In the genomic region with DNA sequence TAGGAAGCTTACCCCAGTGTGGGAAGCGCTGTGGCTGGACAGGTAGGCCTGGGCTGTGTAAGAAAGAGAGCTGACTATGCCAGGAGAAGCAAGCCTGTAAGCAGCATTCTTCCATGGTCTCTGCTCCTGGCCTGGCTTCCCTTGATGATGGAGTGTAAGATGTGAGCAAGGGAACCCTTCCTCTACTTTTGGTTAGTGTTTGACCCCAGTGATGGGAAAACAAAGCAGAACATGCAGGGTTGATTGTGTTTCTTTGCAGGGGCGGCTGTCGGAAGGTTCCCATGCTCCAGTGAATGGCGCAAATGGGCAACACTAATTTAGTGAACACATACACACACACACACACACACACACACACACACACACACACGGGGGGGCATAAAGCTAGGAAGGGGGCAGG, we compare ENCODE assay signal across 33 mouse cellular contexts. TPM values are rescaled to one million over a fixed set of nuclear protein-coding genes. Genes with fewer than 3 reads are reported as not detected.
"Had no signal": no experiment of that assay in that cellular context is flagged by ENCODE, and none has a peak within 500 bp of the region (broad histone marks: within the 10 kb centered on the region; RNA-seq: fewer than 3 reads in every experiment).

No protein-coding gene starts in this region.

- H3K27me3 ChIP-seq: embryonic facial prominence, embryonic 12.5 days; embryonic facial prominence, embryonic 13.5 days; embryonic facial prominence, embryonic 15.5 days; forebrain, embryonic 12.5 days; forebrain, embryonic 13.5 days; forebrain, embryonic 15.5 days had no signal

- H3K4me2 ChIP-seq: embryonic facial prominence, embryonic 12.5 days; embryonic facial prominence, embryonic 13.5 days; embryonic facial prominence, embryonic 15.5 days; forebrain, embryonic 12.5 days; forebrain, embryonic 13.5 days; forebrain, embryonic 15.5 days had no signal

- H3K36me3 ChIP-seq: embryonic facial prominence, embryonic 10.5 days; embryonic facial prominence, embryonic 12.5 days; embryonic facial prominence, embryonic 13.5 days; embryonic facial prominence, embryonic 15.5 days; forebrain, embryonic 10.5 days; forebrain, embryonic 12.5 days; forebrain, embryonic 15.5 days had no signal

- ATAC-seq: forebrain, embryonic 13.5 days; forebrain, embryonic 14.5 days; forebrain, embryonic 15.5 days; forebrain, embryonic 16.5 days; forebrain, postnatal 0 days had no signal

- H3K9me3 ChIP-seq: embryonic facial prominence, embryonic 10.5 days; embryonic facial prominence, embryonic 12.5 days; embryonic facial prominence, embryonic 13.5 days; embryonic facial prominence, embryonic 15.5 days; forebrain, embryonic 10.5 days; forebrain, embryonic 12.5 days; forebrain, embryonic 13.5 days; forebrain, embryonic 15.5 days had no signal

- H3K4me1 ChIP-seq: embryonic facial prominence, embryonic 10.5 days; embryonic facial prominence, embryonic 12.5 days; embryonic facial prominence, embryonic 13.5 days; embryonic facial prominence, embryonic 15.5 days; forebrain, embryonic 12.5 days; forebrain, embryonic 13.5 days; forebrain, embryonic 15.5 days had no signal

- DNase-seq: cerebellum, adult 2 months; cerebellum, adult 8-10 months; cerebellum, adult 9-10 months; cerebellum, adult 9-11 months; cerebellum, postnatal 10 days; cerebellum, postnatal 14 days; cerebellum, postnatal 25 days; cerebellum, postnatal 36 days; embryo, embryonic 11 days; forebrain, postnatal 0 days; gastrocnemius, adult 2 months; gastrocnemius, postnatal 10 days; gastrocnemius, postnatal 14 days; gastrocnemius, postnatal 25 days; gastrocnemius, postnatal 36 days; heart, adult 18-20 months had no signal

- H3K4me3 ChIP-seq: embryonic facial prominence, embryonic 10.5 days; embryonic facial prominence, embryonic 12.5 days; embryonic facial prominence, embryonic 13.5 days; embryonic facial prominence, embryonic 15.5 days; erythroblast, embryonic 14.5 days; forebrain, embryonic 10.5 days; forebrain, embryonic 12.5 days; forebrain, embryonic 13.5 days; forebrain, embryonic 15.5 days; gastrocnemius, adult 2 months had no signal

- H3K27ac ChIP-seq: embryonic facial prominence, embryonic 10.5 days; embryonic facial prominence, embryonic 12.5 days; embryonic facial prominence, embryonic 13.5 days; embryonic facial prominence, embryonic 15.5 days; forebrain, embryonic 10.5 days; forebrain, embryonic 12.5 days; forebrain, embryonic 13.5 days; forebrain, embryonic 15.5 days; gastrocnemius, adult 2 months had no signal

- H3K9ac ChIP-seq: embryonic facial prominence, embryonic 12.5 days; embryonic facial prominence, embryonic 13.5 days; embryonic facial prominence, embryonic 15.5 days; forebrain, embryonic 12.5 days; forebrain, embryonic 13.5 days; forebrain, embryonic 15.5 days; forebrain, postnatal 0 days had no signal

RNA-seq across cellular contexts. Expression of gene Plpp4, which starts 20.9 kb away (rescaled TPM):
- total RNA-seq: common myeloid progenitor, adult 5-6 weeks; gastrocnemius, adult 18-20 months; gastrocnemius, adult 2 months; gastrocnemius, adult 8-10 months; gastrocnemius, postnatal 25 days; gastrocnemius, postnatal 36 days; granulocyte monocyte progenitor cell, adult 5-6 weeks; heart, adult 18-20 months; heart, adult 8-10 months had no signal
- polyA plus RNA-seq: erythroblast, embryonic 14.5 days; gonadal fat pad, adult 2 months had no signal
